Mouse (Mus musculus) testis, adult 2 months (tissue): ENCODE data around the gene Trmt61a.

ENCODE experiments used
- CTCF ChIP-seq: fragments of 200-500 bp; IDR thresholded peaks from 2 replicates; pipeline ENCODE4 v1.5.1; 2012; ENCODE audit warnings: low read depth, mild to moderate bottlenecking, inconsistent platforms, low read length, moderate library complexity; ENCODE audit not compliant: control insufficient read depth, insufficient read depth, insufficient replicate concordance
- POLR2A ChIP-seq: fragments of 200-500 bp; IDR thresholded peaks from 2 replicates; pipeline ENCODE4 v1.6.1; 2012; ENCODE audit warnings: low read depth, mild to moderate bottlenecking, inconsistent platforms, low read length, moderate library complexity; ENCODE audit not compliant: control insufficient read depth

DNA sequence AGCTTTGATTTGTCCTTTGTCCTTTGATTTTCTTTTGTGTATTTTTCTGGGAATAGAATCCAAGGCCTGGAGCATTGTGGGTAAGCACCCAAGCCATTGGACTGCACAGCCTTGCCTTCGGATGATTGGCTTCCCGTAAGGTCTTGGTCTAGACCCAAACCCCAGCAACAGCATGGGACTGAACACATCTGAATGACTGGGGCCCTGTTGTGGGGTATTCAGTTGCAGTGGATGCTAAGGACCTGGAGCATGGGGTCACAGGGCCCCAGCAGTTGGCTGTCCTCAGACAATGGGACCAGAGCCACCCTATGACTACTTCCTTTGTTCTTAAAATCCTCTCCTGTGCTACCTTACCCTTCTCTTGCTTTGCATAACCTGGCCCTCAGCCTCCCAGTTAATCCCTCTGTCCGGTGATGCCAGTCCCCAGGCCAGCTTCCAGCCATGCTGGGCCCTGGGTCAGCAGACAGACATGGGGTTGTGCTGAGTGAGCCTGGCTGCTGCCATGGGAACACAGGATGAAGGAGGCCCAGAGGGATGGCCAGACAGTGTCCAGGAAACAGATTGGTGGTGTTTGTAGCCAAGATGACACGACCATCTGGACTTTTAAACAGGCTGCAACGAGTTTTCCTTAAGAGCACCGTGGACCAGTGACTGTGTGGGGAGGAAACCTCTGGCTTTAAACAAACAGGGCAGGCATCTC, 46.9 kb downstream of the Trmt61a start:
- TF ChIP-seq CTCF (no peak), POLR2A (no peak)
